Mouse (Mus musculus) liver, embryonic 16.5 days (tissue): Measurements from ENCODE around the gene Dppa2. TPM values are rescaled to one million over a fixed set of nuclear protein-coding genes. Genes with fewer than 3 reads are reported as not detected.

Source experiments
- ATAC-seq: fragments of 200-750 bp; cut with Nextera tagmentation; 2 replicates; pipeline ENCODE4 v1.8.0; 2017; ENCODE audit warnings: low read depth, mild to moderate bottlenecking, moderate number of reproducible peaks, moderate library complexity
- H3K27ac ChIP-seq: fragments of 300-500 bp; sonication (generic); 2 replicates; pipeline ENCODE4 v1.5.1; 2014; ENCODE audit warnings: mild to moderate bottlenecking, low read length
- H3K27me3 ChIP-seq: fragments of 300-500 bp; sonication (generic); 2 replicates; pipeline ENCODE4 v1.6.1; 2014; ENCODE audit warnings: low read depth, low read length, mixed read lengths; ENCODE audit not compliant: control insufficient read depth, insufficient read depth
- H3K36me3 ChIP-seq: fragments of 300-500 bp; sonication (generic); 2 replicates; pipeline ENCODE4 v1.6.1; 2014; ENCODE audit warnings: mild to moderate bottlenecking; ENCODE audit not compliant: control insufficient read depth, insufficient read depth
- H3K4me1 ChIP-seq: fragments of 300-500 bp; sonication (generic); 2 replicates; pipeline ENCODE4 v1.6.1; 2014; ENCODE audit warnings: low read depth, low read length, mixed read lengths; ENCODE audit not compliant: control insufficient read depth
- H3K4me2 ChIP-seq: fragments of 300-500 bp; sonication (generic); 2 replicates; pipeline ENCODE4 v1.6.1; 2014; ENCODE audit warnings: low read depth, low read length, mixed read lengths
- H3K4me3 ChIP-seq: fragments of 300-500 bp; sonication (generic); 2 replicates; pipeline ENCODE4 v1.5.1; 2014; ENCODE audit warnings: low read depth, mild to moderate bottlenecking, low read length
- H3K9ac ChIP-seq: fragments of 300-500 bp; sonication (generic); 2 replicates; pipeline ENCODE4 v1.6.1; 2014; ENCODE audit warnings: low read depth, low read length
- H3K9me3 ChIP-seq: fragments of 300-500 bp; sonication (generic); replicated peaks from 2 replicates; pipeline ENCODE4 v1.6.1; 2016; ENCODE audit warnings: low read length; ENCODE audit not compliant: control insufficient read depth
- WGBS: fragments of 180-500 bp; shearing (Covaris S2); extraction: QIAGEN DNeasy Blood & Tissue Kit; methylation state at CpG from one replicate; pipeline ENCODE4 v1.1.7; 2014; ENCODE audit not compliant: insufficient replicate concordance; 5-methylcytosine and 5-hydroxymethylcytosine counted together
- polyA plus RNA-seq: library from polyadenylated mRNA; unstranded; fragments of >200 nt; fragmentation: Nextera tagmentation; extraction: Ambion mirVana; gene quantifications from 2 replicates; pipeline ENCODE4 v1.2.1, GENCODE M21; 2015

The Dppa2 gene
- polyA plus RNA-seq: not detected in 2 replicates

DNA sequence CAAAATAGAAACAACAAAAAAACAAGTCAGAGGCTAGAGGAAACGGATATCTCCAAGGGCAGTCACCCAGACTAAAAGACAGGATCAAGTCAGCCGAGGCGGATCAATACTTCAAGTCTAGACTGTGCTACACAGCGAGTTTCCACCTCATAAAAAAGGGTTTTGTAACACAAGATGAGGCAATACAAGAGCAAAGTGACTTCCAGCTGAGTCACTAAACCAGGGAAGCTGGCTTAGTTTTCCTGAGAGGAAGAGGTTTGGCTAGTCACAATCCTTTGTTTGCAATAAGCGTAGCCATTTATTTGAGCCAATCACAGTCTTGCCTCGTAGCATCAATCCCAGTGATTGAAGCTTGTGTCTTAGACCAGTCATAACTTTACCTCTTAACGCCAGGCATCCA, at the start of gene Dppa2:
Gene Dppa2 (plus strand): TSS at position 400 of the 400 bp plus-strand sequence.
- H3K9me3 ChIP-seq: no peaks in the 10 kb centered on the region
- ATAC-seq: no peak
- no peaks in the 10 kb centered on the region for H3K4me1 ChIP-seq
- 56% methylated on average over 7 of the region's 7 CpGs for WGBS
- H3K9ac ChIP-seq: no peak within 1 kb of the TSS
- H3K36me3 ChIP-seq: no peaks in the 10 kb centered on the region
- no peak within 1 kb of the TSS for H3K27ac ChIP-seq
- H3K27me3 ChIP-seq: no peaks in the 10 kb centered on the region
- H3K4me2 ChIP-seq: no peak within 1 kb of the TSS
- no peak within 1 kb of the TSS for H3K4me3 ChIP-seq

DNA sequence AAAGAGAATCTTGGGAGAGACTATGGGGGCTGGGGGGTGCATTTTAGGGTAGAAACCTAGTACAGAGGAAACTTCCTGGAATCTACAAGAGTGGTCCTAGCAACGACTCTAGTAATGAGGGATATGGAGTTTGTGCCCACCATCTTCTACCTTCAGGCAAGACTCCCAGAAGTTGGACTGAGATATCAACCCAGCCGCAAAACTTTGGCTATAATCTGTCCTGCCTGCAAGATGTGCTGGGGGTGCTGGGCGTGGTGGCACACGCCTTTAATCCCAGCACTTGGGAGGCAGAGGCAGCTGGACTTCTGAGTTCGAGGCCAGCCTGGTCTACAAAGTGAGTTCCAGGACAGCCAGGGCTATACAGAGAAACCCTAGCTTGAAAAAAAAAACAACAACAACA, 49.1 kb upstream of the Dppa2 start:
- no peak overlapping the region for H3K27ac ChIP-seq
- H3K27me3 ChIP-seq: no peaks in the 10 kb centered on the region
- no peak for ATAC-seq
- no peak overlapping the region for H3K9ac ChIP-seq
- no peak overlapping the region for H3K4me2 ChIP-seq
- H3K36me3 ChIP-seq: no peaks in the 10 kb centered on the region
- WGBS: 37% methylated on average over 5 of the region's 5 CpGs
- H3K4me3 ChIP-seq: no peak overlapping the region
- H3K9me3 ChIP-seq: no peaks in the 10 kb centered on the region
- peaks cover 12% of the 10 kb centered on the region for H3K4me1 ChIP-seq

DNA sequence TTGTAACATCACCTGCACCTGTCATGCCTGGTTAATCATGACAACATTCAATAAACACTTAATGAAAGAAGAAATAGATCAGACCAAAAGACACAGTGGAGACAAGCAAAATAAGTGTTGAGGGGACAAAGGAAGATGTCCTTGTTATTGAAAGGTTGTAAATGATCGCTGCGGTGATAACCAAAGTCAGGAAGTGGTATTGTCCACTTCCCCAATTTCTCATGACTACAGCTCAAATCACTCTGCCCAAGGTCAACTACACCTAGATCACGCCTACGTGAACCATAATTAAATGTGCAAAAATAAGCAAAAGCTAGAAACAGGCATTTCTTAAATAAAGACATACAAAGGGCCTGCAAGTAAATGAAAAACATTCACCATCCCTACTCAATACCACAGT, 44.2 kb upstream of the Dppa2 start:
- Histone ChIP-seq H3K9ac (no peak overlapping the region), H3K36me3 (no peaks in the 10 kb centered on the region), H3K4me2 (no peak overlapping the region), H3K4me1 (peaks cover 1% of the 10 kb centered on the region; the same call in 1 of the 2 replicates), H3K27me3 (no peaks in the 10 kb centered on the region), H3K27ac (no peak overlapping the region), H3K4me3 (no peak overlapping the region), H3K9me3 (no peaks in the 10 kb centered on the region)
- ATAC-seq: no peak
- WGBS: 23% methylated on average over 4 of the region's 4 CpGs

DNA sequence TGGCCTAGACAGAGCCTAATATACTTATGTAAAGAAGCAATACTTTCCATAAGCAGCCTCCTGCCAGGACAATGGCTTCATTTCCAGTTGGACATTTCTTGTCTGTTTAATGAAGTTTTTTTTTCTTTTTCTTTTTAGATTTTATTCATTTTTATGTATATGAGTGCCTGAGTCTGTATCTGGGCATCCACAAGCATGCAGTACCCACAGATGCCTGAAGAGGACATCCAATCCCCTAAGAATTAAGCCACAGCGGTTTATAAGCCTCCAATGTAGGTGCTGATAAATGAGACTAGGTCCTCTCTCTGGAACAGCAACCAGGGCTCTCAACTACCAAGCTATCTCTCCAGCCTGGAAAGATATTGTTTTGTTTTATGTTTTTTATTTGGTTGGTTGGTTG, 40.8 kb upstream of the Dppa2 start:
- WGBS: 69% methylated on average over 1 of the region's 1 CpGs
- H3K4me2 ChIP-seq: no peak overlapping the region
- no peak for ATAC-seq

DNA sequence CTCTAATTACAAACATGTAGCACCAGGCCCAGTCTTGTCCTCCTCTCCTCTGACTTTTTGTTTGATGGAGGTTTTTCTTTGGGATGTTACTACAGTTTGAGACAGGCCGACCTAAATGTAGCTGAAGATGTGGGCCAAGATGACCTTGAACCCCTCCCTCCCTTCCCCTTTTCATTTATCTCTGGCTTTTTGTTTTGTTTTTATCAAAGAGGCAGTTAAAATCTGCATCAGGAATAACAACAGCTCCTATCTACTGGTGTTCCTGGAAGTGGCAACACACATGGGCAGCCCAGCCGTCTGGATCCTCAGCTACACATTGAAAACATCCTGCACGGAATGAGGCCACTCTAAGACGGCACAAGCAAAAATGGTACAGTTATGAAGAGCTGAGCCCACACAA, 37.9 kb upstream of the Dppa2 start:
- ATAC-seq: no peak
- no peak overlapping the region for H3K27ac ChIP-seq
- H3K36me3 ChIP-seq: no peaks in the 10 kb centered on the region
- WGBS: 67% methylated on average over 4 of the region's 4 CpGs
- H3K4me1 ChIP-seq: no peaks in the 10 kb centered on the region
- H3K9ac ChIP-seq: no peak overlapping the region
- H3K4me3 ChIP-seq: no peak overlapping the region
- H3K4me2 ChIP-seq: no peak overlapping the region
- H3K9me3 ChIP-seq: no peaks in the 10 kb centered on the region
- no peaks in the 10 kb centered on the region for H3K27me3 ChIP-seq

More for the DNA sequence above, 40.8 kb upstream of the Dppa2 start:
- Histone ChIP-seq H3K27me3 (no peaks in the 10 kb centered on the region), H3K4me1 (no peaks in the 10 kb centered on the region), H3K27ac (no peak overlapping the region), H3K9ac (no peak overlapping the region), H3K9me3 (no peaks in the 10 kb centered on the region), H3K36me3 (no peaks in the 10 kb centered on the region), H3K4me3 (no peak overlapping the region)

DNA sequence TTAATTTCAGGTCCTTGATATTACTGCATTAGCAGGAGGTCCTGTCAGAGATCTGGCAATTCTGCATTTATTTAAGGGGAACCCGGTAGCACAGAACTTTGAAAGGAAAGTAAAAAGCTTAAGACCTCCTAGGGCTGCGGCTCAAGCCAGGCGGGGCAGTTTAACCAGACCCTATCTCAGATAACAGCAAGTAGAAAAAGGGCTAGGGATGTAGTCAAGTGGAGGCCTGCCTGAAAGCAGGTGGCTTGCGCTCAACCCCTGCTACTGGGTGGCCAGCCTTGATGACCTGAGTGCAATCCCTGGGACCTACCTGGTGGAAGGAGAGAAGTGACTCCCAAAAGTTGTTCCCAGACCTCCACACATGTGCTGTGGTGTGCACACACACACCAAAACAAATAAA, 26.8 kb upstream of the Dppa2 start:
- Histone ChIP-seq H3K4me2 (no peak overlapping the region), H3K4me1 (no peaks in the 10 kb centered on the region), H3K9ac (no peak overlapping the region), H3K36me3 (no peaks in the 10 kb centered on the region), H3K27ac (no peak overlapping the region), H3K27me3 (no peaks in the 10 kb centered on the region), H3K4me3 (no peak overlapping the region), H3K9me3 (no peaks in the 10 kb centered on the region)
- no peak for ATAC-seq
- WGBS: 45% methylated on average over 4 of the region's 4 CpGs

DNA sequence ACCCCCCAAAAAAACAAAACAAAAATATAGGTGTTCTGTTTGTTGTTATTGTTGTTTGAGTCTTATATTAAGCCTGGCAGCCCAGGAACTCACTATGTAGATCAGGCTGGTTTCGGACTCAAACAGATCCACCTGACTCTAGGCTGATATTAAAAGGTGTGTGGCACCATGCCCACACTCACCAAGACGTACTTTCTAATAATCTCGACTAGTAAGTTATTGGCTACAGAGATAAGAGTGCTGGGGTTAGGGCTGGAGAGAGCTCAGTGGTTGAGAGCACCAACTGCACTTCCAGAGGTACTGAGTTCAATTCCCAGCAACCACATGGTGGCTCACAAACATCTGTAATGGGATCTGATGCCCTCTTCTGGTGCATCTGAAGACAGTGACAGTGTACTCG, 22.8 kb upstream of the Dppa2 start:
- no peaks in the 10 kb centered on the region for H3K9me3 ChIP-seq

DNA sequence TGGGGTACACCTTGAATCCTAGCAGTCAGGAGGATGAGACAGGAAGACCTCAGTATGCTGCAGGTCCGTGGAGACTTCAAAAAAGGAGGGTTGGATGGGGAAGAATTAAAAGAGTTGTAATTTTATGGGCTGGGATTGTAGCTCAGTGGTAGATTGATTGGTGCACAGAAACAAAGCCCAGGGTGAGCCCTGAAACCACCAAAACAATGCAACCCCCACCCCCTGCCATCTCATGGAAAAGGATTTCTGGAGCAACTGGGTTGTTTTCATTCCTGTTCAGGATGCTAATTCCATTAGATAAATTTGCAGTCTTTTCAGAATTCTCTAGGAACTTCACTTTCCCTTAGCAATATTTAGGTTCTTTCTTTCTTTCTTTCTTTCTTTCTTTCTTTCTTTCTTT, 20.9 kb upstream of the Dppa2 start:
- no peak for ATAC-seq
- no peak overlapping the region for H3K4me3 ChIP-seq
- no peak overlapping the region for H3K27ac ChIP-seq
- 54% methylated on average over 1 of the region's 1 CpGs for WGBS
- H3K36me3 ChIP-seq: no peaks in the 10 kb centered on the region
- no peak overlapping the region for H3K9ac ChIP-seq
- no peak overlapping the region for H3K4me2 ChIP-seq
- H3K4me1 ChIP-seq: no peaks in the 10 kb centered on the region
- H3K27me3 ChIP-seq: no peaks in the 10 kb centered on the region
- no peaks in the 10 kb centered on the region for H3K9me3 ChIP-seq

More for the DNA sequence above, 22.8 kb upstream of the Dppa2 start:
- Histone ChIP-seq H3K4me1 (no peaks in the 10 kb centered on the region), H3K4me2 (no peak overlapping the region), H3K9ac (no peak overlapping the region), H3K27ac (no peak overlapping the region), H3K27me3 (no peaks in the 10 kb centered on the region), H3K36me3 (no peaks in the 10 kb centered on the region), H3K4me3 (no peak overlapping the region)
- no peak for ATAC-seq
- WGBS: 50% methylated on average over 4 of the region's 4 CpGs

DNA sequence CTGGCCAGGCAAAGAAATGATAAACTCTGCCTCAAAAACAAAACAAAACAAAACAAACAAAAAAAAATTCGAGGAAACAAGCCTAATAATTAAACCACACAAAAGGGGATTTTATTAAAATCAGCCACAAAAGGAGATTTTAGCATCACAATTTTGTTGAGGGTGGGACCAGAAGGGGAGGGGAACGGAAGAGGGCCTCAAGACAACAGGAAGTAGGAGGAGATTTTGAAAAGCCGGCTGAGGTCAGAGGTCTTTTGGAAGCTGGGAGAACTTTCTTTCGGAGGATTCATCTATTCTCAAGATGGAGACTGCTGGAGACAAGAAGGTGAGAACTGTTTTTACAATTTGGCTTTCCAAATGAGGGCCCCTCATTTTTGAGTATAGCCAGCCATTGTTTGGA, 20.2 kb upstream of the Dppa2 start, which contains the start of gene Dppa4:
Gene Dppa4 (plus strand): TSS at position 217 of the 400 bp plus-strand sequence.
- ATAC-seq: no peak
- WGBS: 59% methylated on average over 4 of the region's 4 CpGs
- H3K4me2 ChIP-seq: no peak within 1 kb of the TSS

More for the DNA sequence above, 20.2 kb upstream of the Dppa2 start, which contains the start of gene Dppa4:
- H3K9ac ChIP-seq: no peak within 1 kb of the TSS
- H3K27ac ChIP-seq: no peak within 1 kb of the TSS
- no peaks in the 10 kb centered on the region for H3K36me3 ChIP-seq
- H3K27me3 ChIP-seq: no peaks in the 10 kb centered on the region
- no peaks in the 10 kb centered on the region for H3K4me1 ChIP-seq
- H3K4me3 ChIP-seq: no peak within 1 kb of the TSS
- H3K9me3 ChIP-seq: no peaks in the 10 kb centered on the region
